Mouse (Mus musculus) lung, postnatal 0 days (tissue): ENCODE measurements around the gene Wdfy4. TPM values are rescaled to one million over a fixed set of nuclear protein-coding genes. Genes with fewer than 3 reads are reported as not detected.

Source experiments
- ATAC-seq: fragments of 200-750 bp; cut with Nextera tagmentation; 2 replicates; pipeline ENCODE4 v1.8.0; 2017; ENCODE audit warnings: moderate library complexity
- DNase-seq: peaks from one replicate; pipeline ENCODE4 v3.0.0-alpha.2; 2016; ENCODE audit warnings: low spot score
- H3K27ac ChIP-seq: fragments of 300-500 bp; sonication (generic); 2 replicates; pipeline ENCODE4 v1.5.1; 2014; ENCODE audit warnings: antibody characterized with exemption, mild to moderate bottlenecking, low read length, mixed read lengths
- H3K27me3 ChIP-seq: fragments of 300-500 bp; sonication (generic); replicated peaks from 2 replicates; pipeline ENCODE4 v1.6.1; 2014; ENCODE audit warnings: low read length, mixed read lengths; ENCODE audit not compliant: insufficient read depth
- H3K36me3 ChIP-seq: fragments of 300-500 bp; sonication (generic); 2 replicates; pipeline ENCODE4 v1.6.1; 2014; ENCODE audit warnings: low read length, mixed read lengths; ENCODE audit not compliant: insufficient read depth
- H3K4me1 ChIP-seq: fragments of 300-500 bp; sonication (generic); 2 replicates; pipeline ENCODE4 v1.6.1; 2014; ENCODE audit warnings: antibody characterized with exemption, low read depth, low read length, mixed read lengths; ENCODE audit not compliant: insufficient read depth
- H3K4me2 ChIP-seq: fragments of 300-500 bp; sonication (generic); replicated peaks from 2 replicates; pipeline ENCODE4 v1.6.1; 2014; ENCODE audit warnings: low read depth, mild to moderate bottlenecking, low read length, moderate library complexity, mixed read lengths
- H3K4me3 ChIP-seq: fragments of 300-500 bp; sonication (generic); 2 replicates; pipeline ENCODE4 v1.5.1; 2014; ENCODE audit warnings: low read depth, low read length
- H3K9ac ChIP-seq: fragments of 300-500 bp; sonication (generic); replicated peaks from 2 replicates; pipeline ENCODE4 v1.6.1; 2014; ENCODE audit warnings: low read depth, mild to moderate bottlenecking
- H3K9me3 ChIP-seq: fragments of 300-500 bp; sonication (generic); 2 replicates; pipeline ENCODE4 v1.6.1; 2016; ENCODE audit warnings: low read length, mixed read lengths
- CTCF ChIP-seq: IDR thresholded peaks from 2 replicates; pipeline ENCODE4 v1.5.1; 2016; ENCODE audit warnings: antibody characterized with exemption, mild to moderate bottlenecking
- EP300 ChIP-seq: IDR thresholded peaks from 2 replicates; pipeline ENCODE4 v1.6.1; 2016; ENCODE audit warnings: antibody characterized with exemption, mild to moderate bottlenecking, control low read depth
- WGBS: fragments of 180-500 bp; shearing (Covaris S2); extraction: QIAGEN DNeasy Blood & Tissue Kit; methylation state at CpG from one replicate; pipeline ENCODE4 v1.1.7; 2014; 5-methylcytosine and 5-hydroxymethylcytosine counted together
- polyA plus RNA-seq: library from polyadenylated mRNA; unstranded; fragments of >200 nt; fragmentation: Nextera tagmentation; extraction: Ambion mirVana; gene quantifications from 2 replicates; pipeline ENCODE4 v1.2.1, GENCODE M21; 2015

Gene Wdfy4
- polyA plus RNA-seq, 1 experiment from 2014 or later, result 0.98 TPM

- 68% methylated on average over 9 of the region's 9 CpGs for WGBS
- H3K27ac ChIP-seq, result no peak overlapping the region
- H3K4me3 ChIP-seq, result no peak overlapping the region
- H3K36me3 ChIP-seq, result no peaks in the 10 kb centered on the region
- no peaks in the 10 kb centered on the region for H3K9me3 ChIP-seq
- no peak overlapping the region for H3K4me2 ChIP-seq
- ATAC-seq (no peak), DNase-seq (no peak)
- TF ChIP-seq EP300, result no peak
- no peak for TF ChIP-seq CTCF
- no peaks in the 10 kb centered on the region for H3K27me3 ChIP-seq
- no peaks in the 10 kb centered on the region for H3K4me1 ChIP-seq
- no peak overlapping the region for H3K9ac ChIP-seq
Observed at GRCm38 (mm10) chr14:33136843-33137242, 48.5 kb downstream of the Wdfy4 start.

DNA sequence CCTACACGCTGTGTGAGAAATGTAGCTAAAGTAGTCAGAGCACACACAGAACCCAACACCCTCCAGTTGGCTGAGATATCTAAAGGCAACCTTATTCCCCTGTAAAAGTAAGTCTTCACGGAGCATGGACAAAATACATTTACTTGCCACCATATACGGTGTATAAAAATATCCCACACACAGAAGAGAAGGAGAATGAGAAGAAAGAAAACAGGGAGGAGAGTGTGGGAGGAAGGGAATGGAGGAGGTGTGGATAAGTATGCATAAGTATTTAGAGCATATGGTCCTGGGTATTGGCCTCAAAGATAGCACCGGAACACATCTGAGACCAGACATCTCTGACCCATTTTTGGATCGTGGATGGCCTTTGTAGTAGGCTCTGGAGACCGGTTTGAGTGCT, 50.1 kb downstream of the Wdfy4 start:
- no peak overlapping the region for H3K27ac ChIP-seq
- no peaks in the 10 kb centered on the region for H3K9me3 ChIP-seq
- H3K9ac ChIP-seq, result no peak overlapping the region
- DNase-seq (no peak), ATAC-seq (no peak)
- H3K4me3 ChIP-seq, result no peak overlapping the region
- no peak overlapping the region for H3K4me2 ChIP-seq
- TF ChIP-seq CTCF (no peak), EP300 (no peak)
- no peaks in the 10 kb centered on the region for H3K4me1 ChIP-seq
- no peaks in the 10 kb centered on the region for H3K36me3 ChIP-seq
- no peaks in the 10 kb centered on the region for H3K27me3 ChIP-seq
- 81% methylated on average over 6 of the region's 6 CpGs for WGBS

- ATAC-seq (no peak), DNase-seq (no peak)
- no peak overlapping the region for H3K27ac ChIP-seq
- no peak overlapping the region for H3K4me2 ChIP-seq
- no peak for TF ChIP-seq EP300
- no peaks in the 10 kb centered on the region for H3K9me3 ChIP-seq
- WGBS, result 66% methylated on average over 7 of the region's 7 CpGs
- no peak overlapping the region for H3K4me3 ChIP-seq
- H3K4me1 ChIP-seq, result no peaks in the 10 kb centered on the region
- H3K9ac ChIP-seq, result no peak overlapping the region
- H3K36me3 ChIP-seq, result no peaks in the 10 kb centered on the region
- H3K27me3 ChIP-seq, result no peaks in the 10 kb centered on the region
Observed at GRCm38 (mm10) chr14:33131044-33131758, 54.1 kb downstream of the Wdfy4 start.

DNA sequence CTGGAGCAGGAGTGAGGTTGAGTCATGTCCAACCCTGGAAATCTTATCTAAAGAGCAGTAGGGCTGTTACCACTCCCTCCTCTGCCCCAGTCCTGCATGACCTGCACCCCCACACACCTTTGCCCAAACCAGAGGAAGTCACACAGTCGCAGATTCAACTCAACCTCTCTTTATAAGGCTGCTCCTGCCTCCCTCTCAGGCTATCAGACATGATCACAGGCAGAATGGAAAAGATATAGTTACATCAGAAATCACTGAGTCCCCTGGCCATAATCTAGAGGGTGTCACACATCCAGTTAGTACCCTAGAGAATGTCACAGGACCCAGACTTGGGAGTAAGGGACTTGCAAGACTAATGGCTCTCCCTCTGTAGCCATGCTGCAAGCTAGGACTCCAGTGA, 68.7 kb downstream of the Wdfy4 start:
- Histone ChIP-seq H3K4me1 (no peaks in the 10 kb centered on the region), H3K27ac (no peak overlapping the region), H3K36me3 (no peaks in the 10 kb centered on the region), H3K27me3 (no peaks in the 10 kb centered on the region), H3K4me3 (no peak overlapping the region), H3K4me2 (no peak overlapping the region), H3K9me3 (no peaks in the 10 kb centered on the region), H3K9ac (no peak overlapping the region)
- TF ChIP-seq CTCF (no peak), EP300 (no peak)
- 80% methylated on average over 1 of the region's 1 CpGs for WGBS
- ATAC-seq, result no peak
- no peak for DNase-seq

DNA sequence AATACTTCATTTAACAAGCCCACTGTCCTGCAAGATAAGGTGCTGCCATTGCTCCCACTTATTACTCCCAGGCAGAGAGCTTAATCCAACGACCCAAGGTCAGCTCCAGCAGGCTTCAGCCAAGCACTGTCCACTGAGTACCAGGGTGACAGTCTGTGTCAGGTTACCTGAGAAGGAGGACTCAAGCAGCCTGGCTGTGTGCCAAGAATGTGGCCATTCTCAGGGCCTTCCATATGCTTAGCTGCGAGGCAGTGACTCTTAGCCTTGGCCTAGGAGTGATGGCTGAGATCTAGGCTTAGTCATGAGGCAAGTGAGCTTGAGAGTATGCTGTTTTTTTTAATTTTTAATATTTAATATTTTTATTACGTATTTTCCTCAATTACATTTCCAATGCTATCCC, 80.5 kb downstream of the Wdfy4 start:
- DNase-seq (no peak), ATAC-seq (no peak)

GRCm38 (mm10) chr14:33101609-33102008, 83.7 kb downstream of the Wdfy4 start:
- TF ChIP-seq CTCF (no peak), EP300 (no peak)
- 25% methylated on average over 2 of the region's 2 CpGs for WGBS
- H3K4me1 ChIP-seq, result no peaks in the 10 kb centered on the region
- H3K36me3 ChIP-seq, result no peaks in the 10 kb centered on the region
- H3K4me2 ChIP-seq, result no peak overlapping the region
- no peak overlapping the region for H3K27ac ChIP-seq
- H3K4me3 ChIP-seq, result no peak overlapping the region
- no peak overlapping the region for H3K9ac ChIP-seq
- no peaks in the 10 kb centered on the region for H3K9me3 ChIP-seq
- no peak for ATAC-seq
- no peaks in the 10 kb centered on the region for H3K27me3 ChIP-seq
- no peak for DNase-seq

More for the DNA sequence above, 80.5 kb downstream of the Wdfy4 start:
- Histone ChIP-seq H3K36me3 (no peaks in the 10 kb centered on the region), H3K27me3 (no peaks in the 10 kb centered on the region), H3K4me2 (no peak overlapping the region), H3K4me1 (no peaks in the 10 kb centered on the region), H3K9ac (no peak overlapping the region), H3K9me3 (no peaks in the 10 kb centered on the region), H3K27ac (no peak overlapping the region), H3K4me3 (no peak overlapping the region)
- 52% methylated on average over 3 of the region's 3 CpGs for WGBS
- TF ChIP-seq CTCF (no peak), EP300 (no peak)

GRCm38 (mm10) chr14:33099926-33100325, 85.4 kb downstream of the Wdfy4 start:
- 71% methylated on average over 5 of the region's 5 CpGs for WGBS

More at GRCm38 (mm10) chr14:33099926-33100325, 85.4 kb downstream of the Wdfy4 start:
- Histone ChIP-seq H3K27me3 (no peaks in the 10 kb centered on the region), H3K4me3 (no peak overlapping the region), H3K36me3 (no peaks in the 10 kb centered on the region), H3K27ac (no peak overlapping the region), H3K9ac (no peak overlapping the region), H3K9me3 (no peaks in the 10 kb centered on the region), H3K4me2 (no peak overlapping the region), H3K4me1 (no peaks in the 10 kb centered on the region)
- no peak for ATAC-seq
- no peak for TF ChIP-seq CTCF
- TF ChIP-seq EP300, result no peak
- no peak for DNase-seq
